Mouse (Mus musculus) neutrophil, adult 5-6 weeks (primary cell): ENCODE results near the gene Ptprs. TPM values are rescaled to one million over a fixed set of nuclear protein-coding genes. Genes with fewer than 3 reads are reported as not detected.
A peak's percentile ranks its signal among the peaks of the same experiment; 100 is the strongest.

ENCODE experiments used
- ATAC-seq: fragments of 151-379, 151-347 bp; 2 replicates; pipeline ENCODE4 v1.8.0; 2017; ENCODE audit warnings: mild to moderate bottlenecking, moderate TSS enrichment; ENCODE audit not compliant: insufficient number of reproducible peaks, poor library complexity, low FRiP score, severe bottlenecking; ENCODE audit errors: extremely low read depth
- total RNA-seq: library from RNA; stranded (forward); fragments of 200-1000 nt; gene quantifications from 2 replicates; pipeline ENCODE4 v1.2.3, GENCODE M21; 2017

Ptprs gene
- total RNA-seq, 1 experiment from 2014 or later, result 6.4 TPM

DNA sequence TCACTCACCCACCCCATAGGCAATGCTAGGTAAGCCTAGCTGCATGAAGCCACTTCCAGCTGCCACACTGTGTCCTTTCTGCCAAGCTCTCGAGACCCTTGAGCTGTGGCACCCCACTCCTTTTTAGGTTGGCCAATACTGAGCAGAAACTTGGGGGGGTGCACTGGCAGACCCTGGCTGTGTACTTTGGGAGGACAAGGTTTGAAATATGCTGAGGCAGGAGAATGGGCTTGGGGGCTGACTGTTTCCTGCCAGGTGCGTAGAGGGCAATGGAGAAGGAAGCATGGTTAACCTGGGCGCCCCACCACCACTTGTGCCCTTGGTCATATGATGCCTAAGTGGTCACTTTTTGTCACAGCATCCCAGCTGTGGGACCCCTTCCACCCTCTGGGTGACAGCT, 31.5 kb downstream of the Ptprs start:
- no peak for ATAC-seq

GRCm38 (mm10) chr17:56443341-56443795, 32.9 kb downstream of the Ptprs start:
- ATAC-seq, result peak; percentile 73

DNA sequence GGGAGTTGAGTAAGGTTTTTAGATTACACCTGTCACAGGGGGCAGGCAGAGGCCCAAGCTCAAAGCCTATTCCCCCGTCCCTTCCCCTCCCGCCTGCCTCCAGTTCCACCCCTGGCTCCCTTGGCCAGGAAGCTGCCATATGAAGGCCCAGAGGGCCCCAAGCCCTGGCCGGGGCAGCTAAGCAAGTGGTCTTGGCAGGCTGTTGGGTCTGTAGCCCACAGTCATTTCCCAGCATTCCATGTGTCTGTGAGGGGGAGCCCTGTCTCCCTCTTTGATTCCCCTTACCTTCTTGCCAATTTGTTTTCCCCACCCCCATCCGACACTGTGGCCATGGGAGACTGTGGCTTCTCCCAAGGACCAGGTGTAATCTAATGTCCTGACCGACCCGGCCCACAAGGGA, 34.0 kb downstream of the Ptprs start:
- ATAC-seq, result no peak

DNA sequence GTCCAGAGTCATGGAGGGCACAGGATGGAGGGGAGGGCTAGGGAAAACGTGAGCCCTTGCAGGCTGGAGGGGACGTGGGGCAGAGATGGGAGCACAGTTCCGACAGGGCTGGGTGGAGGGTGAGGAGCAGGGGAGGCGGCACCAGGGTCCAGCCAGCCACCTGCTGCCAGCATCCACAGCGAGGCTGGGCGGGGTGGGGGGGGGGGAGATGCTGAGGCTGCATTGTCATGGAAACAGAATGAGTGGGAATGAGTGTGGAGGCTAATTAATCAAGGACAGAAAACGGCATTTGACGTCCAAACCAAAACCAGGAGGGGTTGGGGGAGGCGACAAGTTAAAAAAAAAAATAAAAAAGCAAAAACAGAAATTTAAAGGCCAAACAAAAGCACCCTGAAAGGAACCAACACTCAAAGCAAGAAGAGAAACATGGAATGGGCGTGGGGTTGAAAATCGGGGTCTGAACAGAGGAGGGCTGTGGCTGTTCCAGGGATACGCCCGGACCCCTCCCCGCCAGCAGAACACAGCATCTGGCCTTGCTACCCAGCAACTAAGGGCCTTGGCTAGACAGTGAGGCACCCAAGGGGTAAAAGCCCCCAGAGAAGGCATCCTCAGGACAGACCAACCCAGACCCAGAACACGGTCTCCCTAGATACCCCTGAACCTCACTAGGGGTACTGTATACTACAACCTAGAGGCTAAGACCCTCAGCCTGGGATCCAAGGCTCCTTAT, 36.4 kb downstream of the Ptprs start:
- ATAC-seq, result no peak

DNA sequence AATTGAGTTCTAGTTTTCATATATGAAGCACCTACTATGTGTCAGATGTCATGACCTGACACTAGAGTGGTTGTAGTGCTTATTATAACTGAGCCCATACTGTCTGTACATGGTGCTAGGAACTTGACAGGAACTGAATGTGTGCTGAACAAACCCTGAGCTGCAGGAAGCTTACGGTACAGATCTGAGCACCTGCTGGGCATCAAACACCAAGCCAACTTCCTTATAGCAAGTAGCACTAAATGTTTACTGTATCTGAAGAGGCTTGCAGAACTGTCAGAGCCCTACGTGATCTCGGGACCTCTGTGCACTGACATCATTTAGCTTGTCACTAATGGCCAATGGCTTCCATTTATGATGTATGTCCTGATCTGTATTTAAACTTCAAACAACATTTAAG, 44.7 kb downstream of the Ptprs start:
- ATAC-seq, result no peak

GRCm38 (mm10) chr17:56427857-56428256, 48.4 kb downstream of the Ptprs start:
- no peak for ATAC-seq

DNA sequence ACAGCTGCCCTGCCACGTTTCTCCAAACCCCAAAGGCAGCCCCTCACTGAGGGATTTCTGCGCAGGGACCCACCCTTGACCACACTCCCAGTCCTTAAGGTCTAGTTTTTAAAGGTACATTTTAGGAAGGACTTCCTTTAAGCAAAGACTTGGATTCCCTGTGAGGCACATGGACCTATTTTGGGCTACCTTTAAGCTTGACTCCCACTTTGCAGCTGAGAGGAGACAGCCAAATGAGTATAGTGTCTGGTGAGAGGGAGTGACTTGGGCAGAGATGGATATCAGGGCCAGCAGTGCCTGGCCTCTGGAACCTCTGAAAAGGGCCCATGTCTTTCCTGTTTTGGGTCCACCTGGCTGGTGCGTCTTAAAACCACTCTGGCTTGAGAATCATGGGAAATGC, 50.3 kb downstream of the Ptprs start:
- ATAC-seq, result no peak

GRCm38 (mm10) chr17:56425584-56425914, 50.7 kb downstream of the Ptprs start:
- ATAC-seq, result peak; percentile 62

DNA sequence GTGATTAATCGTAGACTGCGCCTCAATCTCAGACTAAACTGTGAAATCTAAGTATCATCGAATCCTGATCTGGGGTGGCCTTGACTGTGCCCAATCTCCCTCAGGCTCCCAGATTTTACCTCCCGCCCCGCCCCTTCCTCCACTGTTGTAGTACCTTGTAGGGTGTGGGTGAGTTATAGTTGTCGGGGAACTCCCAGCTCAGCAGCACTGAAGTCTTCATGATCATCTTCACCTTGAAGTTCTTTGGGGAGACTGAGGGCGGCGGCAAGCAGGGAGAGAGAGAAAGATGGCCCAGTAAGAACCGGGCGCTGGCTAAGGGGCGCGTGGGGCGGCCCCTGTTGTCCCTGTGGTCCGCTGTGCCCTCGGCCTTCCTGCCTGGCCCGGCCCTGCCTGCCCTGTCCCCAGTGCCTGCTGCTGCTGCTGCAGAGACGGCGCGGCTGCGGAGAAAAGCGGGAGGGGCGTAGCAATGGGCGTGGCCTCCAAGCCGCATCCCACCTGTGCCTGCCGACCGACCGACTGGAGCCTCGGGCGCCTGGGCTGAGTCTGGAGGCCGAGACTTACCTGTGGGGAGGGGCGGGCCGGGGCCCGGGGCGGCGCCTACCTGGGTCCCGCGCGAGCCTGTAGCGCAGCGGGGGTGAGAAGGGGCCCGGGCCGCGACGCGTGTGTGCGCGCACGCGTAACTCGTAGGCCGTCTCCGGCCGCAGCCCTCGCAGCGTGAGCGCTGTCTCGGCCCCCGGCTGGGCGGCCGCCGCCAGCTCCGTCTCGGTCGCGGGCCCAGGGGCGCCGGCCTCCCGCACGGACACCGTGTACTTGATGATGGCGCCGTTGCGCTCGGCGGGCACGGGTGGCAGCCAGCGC, 51.3 kb downstream of the Ptprs start:
- ATAC-seq, result no peak

- ATAC-seq, result no peak
Measured at GRCm38 (mm10) chr17:56420022-56420421, 56.3 kb downstream of the Ptprs start.

GRCm38 (mm10) chr17:56418304-56418703, 58.0 kb downstream of the Ptprs start:
- ATAC-seq, result no peak

GRCm38 (mm10) chr17:56414785-56415184, 61.5 kb downstream of the Ptprs start:
- ATAC-seq, result no peak

DNA sequence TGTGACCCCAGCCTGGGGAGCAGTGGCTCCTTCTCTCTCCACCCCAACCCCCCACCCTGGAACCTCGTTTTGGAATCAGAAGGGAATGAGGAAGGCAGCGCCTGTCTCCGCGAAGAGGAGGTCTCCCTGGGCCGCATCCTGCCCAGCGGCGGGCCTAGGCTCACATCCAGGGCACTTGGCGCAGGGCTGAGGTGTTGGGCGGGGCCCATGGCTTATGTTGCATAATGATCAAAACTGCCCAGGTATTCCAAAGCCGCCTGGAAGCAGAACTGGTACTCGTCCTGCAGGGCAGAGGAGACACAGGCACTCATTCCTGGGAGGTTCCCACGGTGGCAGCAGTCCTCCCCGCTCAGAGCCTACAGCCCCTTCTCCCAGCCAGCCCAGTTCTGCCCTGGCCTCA, 63.2 kb downstream of the Ptprs start:
- ATAC-seq, result no peak

DNA sequence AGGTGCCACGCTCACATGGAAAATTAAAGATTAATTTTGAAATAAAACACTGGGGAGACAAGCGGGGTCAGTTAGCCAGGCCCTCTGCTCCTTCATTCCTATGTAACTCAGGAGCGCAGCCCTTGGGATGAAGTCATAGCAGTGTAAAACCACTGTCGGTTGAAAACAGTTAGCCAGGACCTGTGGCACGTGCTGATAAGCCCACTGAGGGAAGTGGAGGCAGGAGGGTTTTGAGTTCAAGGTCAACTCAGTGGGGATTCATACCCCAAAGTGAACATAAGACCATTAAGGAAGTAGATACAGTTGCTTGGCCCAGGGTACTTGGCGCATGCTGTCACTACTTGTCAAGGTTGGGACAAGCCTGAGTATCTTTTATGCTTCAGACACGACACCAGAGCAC, 64.8 kb downstream of the Ptprs start:
- no peak for ATAC-seq

- ATAC-seq, result no peak
Measured at GRCm38 (mm10) chr17:56409759-56410158, 66.5 kb downstream of the Ptprs start.

DNA sequence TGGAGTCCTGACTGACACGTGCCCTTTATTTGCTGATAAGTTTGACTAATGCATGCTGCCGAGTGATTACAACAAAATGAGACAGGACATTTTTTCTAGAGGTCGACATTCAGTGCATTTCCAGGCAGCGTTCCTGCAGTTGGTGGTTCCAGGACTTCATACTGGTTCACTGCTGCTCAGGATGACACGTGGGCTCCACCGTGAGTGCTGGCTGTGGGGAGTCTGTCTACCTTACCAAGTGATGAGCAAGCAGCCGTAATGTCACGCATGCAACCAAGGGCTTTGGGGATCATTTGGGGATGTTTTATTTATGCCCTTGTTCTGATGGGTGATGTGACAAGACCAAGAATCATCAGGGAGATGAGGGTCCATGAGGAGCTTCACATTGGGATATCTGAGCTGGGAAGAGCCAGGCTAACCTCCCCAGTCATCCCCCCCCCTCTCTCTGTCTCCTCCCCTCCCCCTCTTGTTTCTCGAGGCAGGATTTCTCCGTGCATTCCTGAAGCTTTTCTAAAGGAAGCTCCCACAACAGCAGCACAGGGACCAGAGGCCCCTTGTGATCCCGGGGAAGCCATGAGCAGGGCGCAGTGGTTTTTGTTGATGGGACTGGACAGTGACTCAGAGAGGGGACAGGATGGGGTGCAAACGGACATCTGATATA, 67.2 kb downstream of the Ptprs start:
- no peak for ATAC-seq

DNA sequence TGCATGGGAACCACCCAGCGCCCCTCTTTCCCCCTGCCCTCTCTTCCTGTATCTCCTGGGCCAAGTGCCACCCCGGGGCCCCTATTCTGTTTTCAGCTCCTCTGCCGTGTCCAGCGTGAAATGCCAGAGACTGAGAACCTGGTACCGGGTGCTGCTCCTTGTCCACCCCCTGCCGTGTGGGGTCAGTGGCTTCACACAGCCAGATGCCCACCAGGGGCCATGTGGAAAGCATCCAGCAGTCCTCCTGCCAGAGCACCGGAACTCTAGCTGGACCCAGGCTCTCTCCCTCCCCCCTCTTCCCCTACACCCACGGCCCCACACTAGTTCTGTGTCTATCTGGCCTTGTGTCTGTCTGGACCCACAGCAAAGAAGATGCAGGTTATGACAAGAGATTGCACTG, 68.9 kb downstream of the Ptprs start:
- no peak for ATAC-seq

DNA sequence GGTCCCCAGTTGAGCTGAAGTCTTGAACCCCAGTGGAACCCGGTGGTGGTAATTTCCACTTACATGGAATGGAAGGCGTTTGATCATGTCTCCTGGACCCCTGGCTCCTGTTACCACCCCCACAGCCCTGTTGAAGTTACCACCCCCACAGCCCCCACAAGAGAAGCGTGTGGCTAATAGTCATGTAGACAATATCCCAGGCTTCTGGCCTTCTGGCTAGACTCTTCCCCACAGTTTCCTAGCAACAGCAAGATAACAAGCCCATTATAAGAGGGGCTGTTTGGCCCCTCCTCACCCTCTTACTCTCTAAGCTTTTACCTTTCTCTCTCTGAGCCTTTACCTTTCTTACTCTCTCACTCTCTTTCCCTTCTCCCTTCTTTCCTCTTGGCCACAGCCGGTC, 69.4 kb downstream of the Ptprs start:
- no peak for ATAC-seq

GRCm38 (mm10) chr17:56405856-56406840, 70.1 kb downstream of the Ptprs start:
- no peak for ATAC-seq
